Mouse (Mus musculus) forebrain, embryonic 16.5 days (tissue): ENCODE measurements around the gene Fem1a. TPM values are rescaled to one million over a fixed set of nuclear protein-coding genes. Genes with fewer than 3 reads are reported as not detected.

Experiments
- ATAC-seq: fragments of 200-750 bp; cut with Nextera tagmentation; 2 replicates; pipeline ENCODE4 v1.8.0; 2017; ENCODE audit warnings: mild to moderate bottlenecking, moderate library complexity
- H3K27ac ChIP-seq: fragments of 300-500 bp; sonication (generic); 2 replicates; pipeline ENCODE4 v1.5.1; 2014; ENCODE audit warnings: low read length, control low read depth
- H3K27me3 ChIP-seq: fragments of 300-500 bp; sonication (generic); replicated peaks from 2 replicates; pipeline ENCODE4 v1.6.1; 2014; ENCODE audit warnings: low read length; ENCODE audit not compliant: control insufficient read depth, insufficient read depth
- H3K36me3 ChIP-seq: fragments of 300-500 bp; sonication (generic); 2 replicates; pipeline ENCODE4 v1.6.1; 2014; ENCODE audit not compliant: control insufficient read depth, insufficient read depth
- H3K4me1 ChIP-seq: fragments of 300-500 bp; sonication (generic); replicated peaks from 2 replicates; pipeline ENCODE4 v1.6.1; 2014; ENCODE audit warnings: low read length; ENCODE audit not compliant: control insufficient read depth, insufficient read depth
- H3K4me2 ChIP-seq: fragments of 300-500 bp; sonication (generic); 2 replicates; pipeline ENCODE4 v1.6.1; 2014; ENCODE audit warnings: mild to moderate bottlenecking, low read length, control low read depth
- H3K4me3 ChIP-seq: fragments of 300-500 bp; sonication (generic); replicated peaks from 2 replicates; pipeline ENCODE4 v1.5.1; 2014; ENCODE audit warnings: mild to moderate bottlenecking, low read length, control low read depth
- H3K9ac ChIP-seq: fragments of 300-500 bp; sonication (generic); replicated peaks from 2 replicates; pipeline ENCODE4 v1.6.1; 2014; ENCODE audit warnings: low read depth, low read length, control low read depth
- H3K9me3 ChIP-seq: fragments of 300-500 bp; sonication (generic); 2 replicates; pipeline ENCODE4 v1.6.1; 2016; ENCODE audit warnings: low read length; ENCODE audit not compliant: control insufficient read depth
- WGBS: fragments of 180-500 bp; shearing (Covaris S2); extraction: QIAGEN DNeasy Blood & Tissue Kit; methylation state at CpG from one replicate; pipeline ENCODE4 v1.1.7; 2014; 5-methylcytosine and 5-hydroxymethylcytosine counted together
- polyA plus RNA-seq: library from polyadenylated mRNA; unstranded; fragments of >200 nt; fragmentation: Nextera tagmentation; extraction: Ambion mirVana; gene quantifications from 2 replicates; pipeline ENCODE4 v1.2.1, GENCODE M21; 2015

Fem1a gene
- polyA plus RNA-seq, 1 experiment from 2014 or later = 24.5 TPM

- H3K9me3 ChIP-seq = no peaks in the 10 kb centered on the region
- H3K27me3 ChIP-seq = no peaks in the 10 kb centered on the region
- peak overlapping the region; percentile 61 for H3K9ac ChIP-seq
- peak overlapping the region; percentile 62 for H3K4me2 ChIP-seq
- peaks cover 31% of the 10 kb centered on the region for H3K4me1 ChIP-seq
- no peak for ATAC-seq
- 45% methylated on average over 12 of the region's 12 CpGs for WGBS
- H3K4me3 ChIP-seq = peak overlapping the region; percentile 85
- H3K27ac ChIP-seq = peak overlapping the region; percentile 86
- no peaks in the 10 kb centered on the region for H3K36me3 ChIP-seq
Observed at GRCm38 (mm10) chr17:56219251-56219650, 37.4 kb upstream of the Fem1a start.

- no peak for ATAC-seq
- 70% methylated on average over 3 of the region's 3 CpGs for WGBS
- no peak overlapping the region for H3K27ac ChIP-seq
- peaks cover 30% of the 10 kb centered on the region for H3K4me1 ChIP-seq
- H3K36me3 ChIP-seq = no peaks in the 10 kb centered on the region
- no peak overlapping the region for H3K4me2 ChIP-seq
- H3K27me3 ChIP-seq = no peaks in the 10 kb centered on the region
- no peak overlapping the region for H3K4me3 ChIP-seq
- H3K9ac ChIP-seq = no peak overlapping the region
- no peaks in the 10 kb centered on the region for H3K9me3 ChIP-seq
Observed at GRCm38 (mm10) chr17:56219805-56220204, 36.8 kb upstream of the Fem1a start.

GRCm38 (mm10) chr17:56224916-56225315 lies 31.7 kb upstream of the Fem1a start:
- ATAC-seq = no peak
- 0 out of 2 replicates have a peak, but pooled peaks cover 4% of the 10 kb centered on the region for H3K27me3 ChIP-seq
- no peak overlapping the region for H3K9ac ChIP-seq
- no peak overlapping the region for H3K4me3 ChIP-seq
- no peak overlapping the region for H3K27ac ChIP-seq
- WGBS = 68% methylated on average over 1 of the region's 1 CpGs
- H3K4me1 ChIP-seq = no peaks in the 10 kb centered on the region
- no peaks in the 10 kb centered on the region for H3K9me3 ChIP-seq
- H3K36me3 ChIP-seq = no peaks in the 10 kb centered on the region
- no peak overlapping the region for H3K4me2 ChIP-seq

- no peaks in the 10 kb centered on the region for H3K4me1 ChIP-seq
- 0 out of 2 replicates have a peak, but pooled peaks cover 4% of the 10 kb centered on the region for H3K27me3 ChIP-seq
- H3K4me3 ChIP-seq = no peak overlapping the region
- no peak overlapping the region for H3K4me2 ChIP-seq
- 83% methylated on average over 3 of the region's 3 CpGs for WGBS
- no peak overlapping the region for H3K9ac ChIP-seq
- no peaks in the 10 kb centered on the region for H3K36me3 ChIP-seq
- no peaks in the 10 kb centered on the region for H3K9me3 ChIP-seq
- no peak overlapping the region for H3K27ac ChIP-seq
- ATAC-seq = no peak
Observed at GRCm38 (mm10) chr17:56226566-56226965, 30.0 kb upstream of the Fem1a start.

- WGBS = 51% methylated on average over 10 of the region's 10 CpGs
- Histone ChIP-seq H3K4me1 (peaks cover 11% of the 10 kb centered on the region), H3K4me2 (no peak overlapping the region), H3K27ac (no peak overlapping the region), H3K9me3 (no peaks in the 10 kb centered on the region), H3K9ac (no peak overlapping the region), H3K27me3 (0 out of 2 replicates have a peak, but pooled peaks cover 4% of the 10 kb centered on the region), H3K4me3 (no peak overlapping the region), H3K36me3 (no peaks in the 10 kb centered on the region)
- no peak for ATAC-seq
Observed at GRCm38 (mm10) chr17:56229943-56230342, 26.7 kb upstream of the Fem1a start.

- Histone ChIP-seq H3K36me3 (no peaks in the 10 kb centered on the region), H3K4me2 (peak overlapping the region; percentile 42), H3K4me1 (peaks cover 11% of the 10 kb centered on the region), H3K9me3 (no peaks in the 10 kb centered on the region), H3K27ac (peak overlapping the region; percentile 2; the same call in 1 of the 2 replicates), H3K4me3 (no peak overlapping the region), H3K9ac (no peak overlapping the region), H3K27me3 (no peaks in the 10 kb centered on the region)
- 48% methylated on average over 8 of the region's 8 CpGs for WGBS
- ATAC-seq = no peak; the same call in 1 of the 2 replicates
Observed at GRCm38 (mm10) chr17:56233389-56233788, 23.2 kb upstream of the Fem1a start.

GRCm38 (mm10) chr17:56233818-56234469 lies 22.7 kb upstream of the Fem1a start:
- H3K36me3 ChIP-seq = no peaks in the 10 kb centered on the region
- peaks cover 11% of the 10 kb centered on the region for H3K4me1 ChIP-seq
- 4% methylated on average over 14 of the region's 14 CpGs for WGBS
- H3K4me3 ChIP-seq = no peak overlapping the region
- H3K9me3 ChIP-seq = no peaks in the 10 kb centered on the region
- no peak overlapping the region for H3K9ac ChIP-seq
- peak; percentile 92 for ATAC-seq
- no peaks in the 10 kb centered on the region for H3K27me3 ChIP-seq
- H3K27ac ChIP-seq = peak overlapping the region; percentile 36
- peak overlapping the region; percentile 42 for H3K4me2 ChIP-seq

GRCm38 (mm10) chr17:56241541-56242401 lies 14.8 kb upstream of the Fem1a start:
- Histone ChIP-seq H3K4me1 (peaks cover 2% of the 10 kb centered on the region; the same call in 1 of the 2 replicates), H3K4me3 (peak overlapping the region; percentile 59), H3K9me3 (no peaks in the 10 kb centered on the region), H3K4me2 (peak overlapping the region; percentile 66), H3K27me3 (0 out of 2 replicates have a peak, but pooled peaks cover 2% of the 10 kb centered on the region), H3K27ac (no peak overlapping the region), H3K36me3 (no peaks in the 10 kb centered on the region), H3K9ac (peak overlapping the region; percentile 53)
- under 1% methylated on average over 33 of the region's 33 CpGs for WGBS
- peak; percentile 86 for ATAC-seq

GRCm38 (mm10) chr17:56245608-56246007 lies 11.0 kb upstream of the Fem1a start:
- Histone ChIP-seq H3K4me3 (no peak overlapping the region), H3K36me3 (no peaks in the 10 kb centered on the region), H3K4me2 (no peak overlapping the region), H3K4me1 (peaks cover 2% of the 10 kb centered on the region; the same call in 1 of the 2 replicates), H3K9ac (no peak overlapping the region), H3K9me3 (no peaks in the 10 kb centered on the region), H3K27me3 (0 out of 2 replicates have a peak, but pooled peaks cover 2% of the 10 kb centered on the region), H3K27ac (no peak overlapping the region)
- 48% methylated on average over 7 of the region's 7 CpGs for WGBS
- ATAC-seq = no peak
